Mouse (Mus musculus) cortical plate, adult 2 months (tissue): ENCODE data around the gene Capn8.
A peak's percentile ranks its signal among the peaks of the same experiment; 100 is the strongest.

Experiments used
- CTCF ChIP-seq: fragments of 200-500 bp; IDR thresholded peaks from 2 replicates; pipeline ENCODE4 v1.5.1; 2011; ENCODE audit warnings: mild to moderate bottlenecking, control low read depth, low read length; ENCODE audit not compliant: insufficient read depth; ENCODE audit errors: extremely low read depth
- POLR2A ChIP-seq: fragments of 200-500 bp; IDR thresholded peaks from 2 replicates; pipeline ENCODE4 v1.6.1; 2011; ENCODE audit warnings: mild to moderate bottlenecking, low read length, control low read depth; ENCODE audit not compliant: insufficient read depth; ENCODE audit errors: extremely low read depth

GRCm38 (mm10) chr1:182615465-182615864 is 50.7 kb downstream of the Capn8 start:
- TF ChIP-seq POLR2A (no peak), CTCF (0 out of 2 replicates have a peak, but pooled peaks have one; percentile 26)
